Mouse (Mus musculus) G1E (cell line): ENCODE data around the gene Ssc5d. TPM values are rescaled to one million over a fixed set of nuclear protein-coding genes. Genes with fewer than 3 reads are reported as not detected.
A peak's percentile ranks its signal among the peaks of the same experiment; 100 is the strongest.

Experiments
- ATAC-seq: 2 replicates; pipeline ENCODE4 v1.8.0; 2016; ENCODE audit warnings: mild to moderate bottlenecking; ENCODE audit not compliant: insufficient number of reproducible peaks, poor library complexity, low FRiP score, severe bottlenecking; ENCODE audit errors: extremely low read depth
- DNase-seq: peaks from one replicate; pipeline ENCODE4 v3.0.0; 2012; ENCODE audit warnings: low spot score
- H3K27me3 ChIP-seq: 2 replicates; pipeline ENCODE4 v1.6.1; 2012; ENCODE audit warnings: mild to moderate bottlenecking, low read length, inconsistent platforms; ENCODE audit not compliant: insufficient read depth
- H3K36me3 ChIP-seq: replicated peaks from 2 replicates; pipeline ENCODE3; 2012; ENCODE audit warnings: mild to moderate bottlenecking, inconsistent platforms
- H3K4me1 ChIP-seq: 2 replicates; pipeline ENCODE4 v1.6.1; 2012; ENCODE audit warnings: low read depth, low read length, inconsistent platforms, mixed read lengths; ENCODE audit not compliant: insufficient read depth
- H3K4me3 ChIP-seq: 2 replicates; pipeline ENCODE4 v1.5.1; 2012; ENCODE audit warnings: low read depth, mild to moderate bottlenecking, inconsistent platforms, low read length, moderate library complexity, mixed read lengths
- H3K9me3 ChIP-seq: replicated peaks from 2 replicates; pipeline ENCODE4 v1.6.1; 2012; ENCODE audit warnings: inconsistent platforms
- CTCF ChIP-seq: IDR thresholded peaks from 2 replicates; pipeline ENCODE4 v1.5.1; 2012; ENCODE audit warnings: low read depth, low read length, inconsistent platforms, mixed read lengths
- GATA1 ChIP-seq: IDR thresholded peaks from 2 replicates; pipeline ENCODE4 v1.6.1; 2012; ENCODE audit warnings: borderline replicate concordance, low read length, inconsistent platforms, mixed read lengths
- GATA2 ChIP-seq: IDR thresholded peaks from 2 replicates; pipeline ENCODE4 v1.6.1; 2012; ENCODE audit warnings: low read depth, low read length, inconsistent platforms, borderline replicate concordance
- POLR2AphosphoS5 ChIP-seq: IDR thresholded peaks from 2 replicates; pipeline ENCODE4 v1.6.1; 2012; ENCODE audit warnings: low read depth, low read length, inconsistent platforms; ENCODE audit not compliant: insufficient replicate concordance
- TAL1 ChIP-seq: conservative IDR thresholded peaks from 2 replicates; pipeline ENCODE4 v1.6.1; 2012; ENCODE audit warnings: low read depth, low read length, inconsistent platforms, mixed read lengths
- polyA plus RNA-seq: library from polyadenylated mRNA; stranded (reverse); fragments of >175 nt; gene quantifications from 2 replicates; pipeline ENCODE4 v1.2.3, GENCODE M21; 2012
- total RNA-seq, 2 experiments: library from RNA; stranded (forward) in 1 of 2; stranded (reverse) in 1 of 2; fragments of 200-1000 nt in 1 of 2; fragments of >200 nt in 1 of 2; fragmentation: Nextera tagmentation in 1 of 2; gene quantifications; 2 replicates each; pipeline ENCODE4 v1.2.3; 2014 to 2017

Ssc5d gene
- total and polyA plus RNA-seq, 3 experiments = 0.02 to 0.05 TPM; not detected in 1

DNA sequence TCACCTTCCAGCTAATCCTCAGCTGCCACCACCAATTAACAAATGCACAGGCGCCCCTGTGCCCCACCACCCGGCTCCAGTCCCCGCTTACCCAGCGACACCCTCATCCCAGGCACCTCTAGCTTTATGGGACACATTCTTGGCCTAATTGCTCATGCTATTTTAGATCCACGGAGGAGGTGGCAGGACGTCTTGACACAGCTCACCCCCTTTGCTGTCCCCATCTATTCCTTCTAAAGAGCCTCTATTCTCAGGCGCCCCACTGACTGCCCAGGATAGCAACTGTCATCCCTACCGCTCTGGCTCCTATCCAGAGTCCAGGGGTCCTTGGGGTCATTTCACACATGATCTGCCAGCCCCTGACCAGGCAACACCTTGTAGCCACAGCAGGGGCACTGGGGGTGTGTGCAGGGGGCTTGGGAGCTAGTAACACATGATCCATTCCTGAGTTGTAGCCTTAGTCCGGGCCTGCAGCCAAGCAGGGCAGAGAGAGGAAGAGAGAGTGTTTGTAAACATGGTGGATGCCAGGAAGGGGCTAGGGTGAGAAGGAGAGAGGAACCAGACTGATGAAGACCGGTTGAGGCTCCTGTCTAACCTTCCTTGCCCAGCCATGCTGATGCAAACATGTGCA is 28.3 kb downstream of the Ssc5d start:
- peaks cover 11% of the 10 kb centered on the region for H3K27me3 ChIP-seq
- TF ChIP-seq GATA1 (no peak), TAL1 (no peak), POLR2AphosphoS5 (no peak), CTCF (no peak), GATA2 (no peak)
- H3K9me3 ChIP-seq = no peaks in the 10 kb centered on the region
- ATAC-seq = no peak
- H3K4me3 ChIP-seq = no peak overlapping the region
- H3K4me1 ChIP-seq = no peaks in the 10 kb centered on the region
- no peaks in the 10 kb centered on the region for H3K36me3 ChIP-seq
- DNase-seq = no peak

DNA sequence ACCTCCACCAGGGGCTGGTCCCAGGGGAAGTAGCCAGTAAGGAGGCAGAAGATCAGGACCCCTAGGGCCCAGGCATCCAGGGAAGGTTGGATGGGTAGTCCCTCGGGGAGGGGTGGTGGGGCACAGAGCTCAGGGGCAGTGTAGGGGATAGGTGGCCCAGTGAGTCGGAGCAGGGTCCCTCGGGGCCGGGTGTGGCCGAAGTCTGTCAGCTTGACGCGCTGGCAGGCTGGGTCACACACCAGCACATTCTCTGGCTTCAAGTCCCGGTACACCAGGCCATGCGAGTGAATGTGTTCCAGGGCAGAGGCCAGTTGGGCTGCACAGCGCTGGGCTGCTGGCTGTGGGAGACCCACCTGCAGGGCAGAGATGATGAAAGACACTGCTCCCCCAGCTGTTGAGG is 31.8 kb downstream of the Ssc5d start:
- no peak overlapping the region for H3K4me3 ChIP-seq
- no peaks in the 10 kb centered on the region for H3K9me3 ChIP-seq
- TF ChIP-seq GATA2 (no peak), CTCF (no peak), TAL1 (no peak), POLR2AphosphoS5 (no peak), GATA1 (no peak)
- H3K4me1 ChIP-seq = no peaks in the 10 kb centered on the region
- no peak for ATAC-seq
- H3K36me3 ChIP-seq = no peaks in the 10 kb centered on the region
- DNase-seq = no peak
- H3K27me3 ChIP-seq = peaks cover 3% of the 10 kb centered on the region; the same call in 1 of the 2 replicates

DNA sequence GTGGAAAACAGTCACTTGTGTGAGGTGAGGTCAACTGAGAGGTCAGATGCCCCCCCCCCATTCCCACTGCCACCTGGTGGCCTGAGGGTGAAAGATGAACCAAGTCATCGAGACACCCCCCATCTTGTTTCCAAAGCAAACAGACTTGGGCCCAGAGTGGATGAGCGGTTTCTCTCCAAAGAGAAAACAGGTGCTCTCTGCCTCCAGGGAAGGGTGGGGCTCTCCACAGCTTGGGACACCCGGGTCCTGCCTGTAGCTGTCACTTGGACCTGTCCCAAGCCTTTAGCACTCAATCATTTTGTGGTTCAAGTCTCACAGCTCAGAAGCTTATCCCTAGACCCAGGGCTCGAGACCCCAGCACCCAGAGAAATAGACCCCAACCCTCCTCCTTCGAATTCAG is 37.9 kb downstream of the Ssc5d start:
- Histone ChIP-seq H3K36me3 (no peaks in the 10 kb centered on the region), H3K4me3 (no peak overlapping the region), H3K9me3 (no peaks in the 10 kb centered on the region), H3K27me3 (peaks cover 11% of the 10 kb centered on the region), H3K4me1 (no peaks in the 10 kb centered on the region)
- TF ChIP-seq GATA2 (no peak), CTCF (no peak), POLR2AphosphoS5 (no peak), TAL1 (no peak), GATA1 (no peak)
- no peak for ATAC-seq
- DNase-seq = no peak

DNA sequence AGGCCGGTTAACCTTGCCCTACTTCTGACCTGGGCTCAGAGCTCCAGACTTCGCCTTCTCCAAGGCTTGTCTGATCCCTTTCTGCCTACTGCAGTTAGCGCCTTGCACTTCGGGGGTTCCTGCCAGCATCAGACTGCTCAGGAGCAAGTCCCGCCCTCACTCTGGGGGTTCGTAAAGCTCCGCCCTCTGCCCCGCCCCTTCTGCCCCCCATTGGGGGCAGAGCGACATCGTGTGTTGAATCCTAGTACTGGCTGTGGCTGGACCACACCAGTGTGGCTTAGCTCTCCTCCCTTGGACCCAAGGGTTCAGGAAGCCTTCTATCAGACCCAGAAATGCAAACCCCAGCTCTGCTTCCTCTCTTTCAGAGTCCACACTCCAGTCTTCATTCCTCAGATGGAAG is 38.7 kb downstream of the Ssc5d start, which contains the start of gene Sbk2:
Sbk2 (minus strand) TSS at position 135 of the 400 bp plus-strand sequence.
- peaks cover 11% of the 10 kb centered on the region for H3K27me3 ChIP-seq
- no peaks in the 10 kb centered on the region for H3K9me3 ChIP-seq
- H3K4me3 ChIP-seq = no peak within 1 kb of the TSS
- ATAC-seq (peak; percentile 40; the same call in 1 of the 2 replicates), DNase-seq (no peak)
- TF ChIP-seq GATA2 (no peak), GATA1 (no peak), CTCF (no peak), POLR2AphosphoS5 (no peak), TAL1 (no peak)
- H3K4me1 ChIP-seq = no peaks in the 10 kb centered on the region
- no peaks in the 10 kb centered on the region for H3K36me3 ChIP-seq

DNA sequence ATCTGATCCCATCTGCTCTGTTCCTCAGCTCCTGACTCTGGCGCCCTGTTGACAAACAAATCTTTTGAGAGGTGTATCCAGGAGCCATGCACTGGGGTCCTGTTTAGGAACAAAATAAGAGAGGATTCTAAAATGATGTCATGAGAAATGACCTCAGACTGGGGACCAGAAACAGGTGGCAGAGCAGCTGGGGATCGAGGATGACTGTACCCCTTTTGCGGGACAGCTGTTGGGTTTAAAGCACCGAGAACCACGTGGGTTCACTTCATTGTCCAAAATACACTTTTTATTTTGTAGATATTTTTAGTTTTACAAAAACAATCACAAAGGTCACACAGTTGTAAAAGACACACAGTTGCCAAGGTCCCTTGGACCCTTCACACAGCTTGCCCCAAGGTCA is 39.4 kb downstream of the Ssc5d start:
- DNase-seq (no peak), ATAC-seq (no peak)
- no peaks in the 10 kb centered on the region for H3K9me3 ChIP-seq
- H3K4me1 ChIP-seq = no peaks in the 10 kb centered on the region
- peaks cover 11% of the 10 kb centered on the region for H3K27me3 ChIP-seq
- TF ChIP-seq POLR2AphosphoS5 (no peak), CTCF (no peak), TAL1 (no peak), GATA2 (no peak), GATA1 (no peak)
- H3K36me3 ChIP-seq = no peaks in the 10 kb centered on the region
- no peak overlapping the region for H3K4me3 ChIP-seq

DNA sequence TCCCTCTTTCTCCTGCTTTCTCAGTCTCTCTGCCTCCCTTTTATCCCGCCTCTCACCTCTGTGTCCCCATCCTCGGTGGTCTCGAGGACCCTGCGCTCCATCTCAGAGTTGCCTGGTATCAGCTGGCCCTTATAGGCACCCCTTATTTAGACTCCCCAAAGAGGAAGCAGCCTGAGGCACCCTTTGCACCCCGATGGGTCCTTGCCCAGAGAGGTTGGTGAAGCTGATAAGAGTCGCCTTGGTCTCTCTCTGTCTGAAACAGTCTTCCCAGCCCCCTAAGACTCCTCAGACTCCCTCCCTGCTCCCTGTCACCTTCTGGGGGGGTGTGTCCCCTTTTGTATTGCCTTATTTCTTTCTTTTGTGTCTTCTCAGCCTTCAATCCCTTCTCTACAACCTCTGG is 45.5 kb downstream of the Ssc5d start, which contains the start of gene Sbk3:
Sbk3 (minus strand) TSS at position 101 of the 400 bp plus-strand sequence.
- no peak for TF ChIP-seq GATA1
- no peaks in the 10 kb centered on the region for H3K36me3 ChIP-seq
- no peaks in the 10 kb centered on the region for H3K9me3 ChIP-seq
- peaks cover 26% of the 10 kb centered on the region for H3K27me3 ChIP-seq
- no peak within 1 kb of the TSS for H3K4me3 ChIP-seq
- peaks cover 2% of the 10 kb centered on the region; the same call in 1 of the 2 replicates for H3K4me1 ChIP-seq
- DNase-seq (no peak), ATAC-seq (no peak)

DNA sequence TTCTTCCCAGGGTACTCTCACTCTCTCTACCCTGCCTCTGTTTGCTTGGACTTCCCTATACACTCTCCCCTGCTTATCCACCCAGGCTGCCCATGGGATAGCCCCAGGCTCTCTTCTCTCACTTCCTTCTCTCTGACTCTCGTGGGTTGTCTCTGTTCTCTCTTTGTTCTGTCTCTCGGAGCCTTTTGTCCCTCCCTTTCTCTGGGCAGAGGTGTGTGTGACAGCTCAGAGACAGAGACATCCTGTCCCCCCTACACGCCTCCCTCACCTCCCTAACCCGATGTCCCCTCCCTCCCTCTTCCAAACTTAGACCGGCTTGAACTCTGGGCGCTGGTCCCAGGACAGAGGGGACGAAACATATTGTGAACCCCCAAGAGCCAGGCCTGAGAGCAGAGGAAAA is 46.1 kb downstream of the Ssc5d start:
- Histone ChIP-seq H3K36me3 (no peaks in the 10 kb centered on the region), H3K4me3 (no peak overlapping the region), H3K27me3 (peaks cover 26% of the 10 kb centered on the region), H3K4me1 (peaks cover 2% of the 10 kb centered on the region; the same call in 1 of the 2 replicates), H3K9me3 (peaks cover under 1% of the 10 kb centered on the region)
- DNase-seq (no peak), ATAC-seq (no peak)
- TF ChIP-seq CTCF = no peak
- no peak for TF ChIP-seq GATA1
- no peak for TF ChIP-seq GATA2
- TF ChIP-seq POLR2AphosphoS5 = no peak
- TF ChIP-seq TAL1 = no peak
